Mouse (Mus musculus) A20 (cell line): ENCODE data around the gene Tmem102.

Experiments
- DNase-seq: peaks from one replicate; pipeline ENCODE4 v3.0.0-alpha.2; 2011; ENCODE audit warnings: low read depth, low spot score

Tmem102 gene

GRCm38 (mm10) chr11:69787306-69787705 is 18.1 kb downstream of the Tmem102 start:
- DNase-seq: no peak

- DNase-seq: peak; percentile 83
Observed at GRCm38 (mm10) chr11:69784793-69785272, 20.6 kb downstream of the Tmem102 start.

- no peak for DNase-seq
Observed at GRCm38 (mm10) chr11:69781828-69782227, 23.6 kb downstream of the Tmem102 start.

GRCm38 (mm10) chr11:69778985-69779384 is 26.4 kb downstream of the Tmem102 start:
- DNase-seq: no peak

GRCm38 (mm10) chr11:69778258-69778982 is 27.0 kb downstream of the Tmem102 start:
- no peak for DNase-seq

- DNase-seq: no peak
Observed at GRCm38 (mm10) chr11:69777504-69778257, 27.7 kb downstream of the Tmem102 start.

GRCm38 (mm10) chr11:69776488-69776887 is 28.9 kb downstream of the Tmem102 start:
- no peak for DNase-seq

GRCm38 (mm10) chr11:69775716-69776115 is 29.7 kb downstream of the Tmem102 start:
- DNase-seq: no peak

- DNase-seq: peak; percentile 77
Observed at GRCm38 (mm10) chr11:69774961-69775360, 30.5 kb downstream of the Tmem102 start.

GRCm38 (mm10) chr11:69767625-69767909 is 37.9 kb downstream of the Tmem102 start:
- no peak for DNase-seq

GRCm38 (mm10) chr11:69766872-69767624 is 38.4 kb downstream of the Tmem102 start:
- no peak for DNase-seq

- peak; percentile 94 for DNase-seq
Observed at GRCm38 (mm10) chr11:69766126-69766609, 39.3 kb downstream of the Tmem102 start.

- peak; percentile 68 for DNase-seq
Observed at GRCm38 (mm10) chr11:69765221-69766125, 40.0 kb downstream of the Tmem102 start, which contains the start of gene Zbtb4. Gene Zbtb4, plus strand, starts transcription at chr11:69765912.

- peak; percentile 88 for DNase-seq
Observed at GRCm38 (mm10) chr11:69763551-69763950, 41.9 kb downstream of the Tmem102 start.

- no peak for DNase-seq
Observed at GRCm38 (mm10) chr11:69761868-69762267, 43.6 kb downstream of the Tmem102 start, which contains the start of gene Slc35g3. Gene Slc35g3, minus strand, starts transcription at chr11:69761968.

- DNase-seq: no peak
Observed at GRCm38 (mm10) chr11:69760901-69761200, 44.6 kb downstream of the Tmem102 start.

- DNase-seq: no peak
Observed at GRCm38 (mm10) chr11:69760160-69760900, 45.1 kb downstream of the Tmem102 start.

GRCm38 (mm10) chr11:69758971-69759721 is 46.3 kb downstream of the Tmem102 start:
- peak; percentile 97 for DNase-seq

GRCm38 (mm10) chr11:69758478-69758970 is 46.9 kb downstream of the Tmem102 start, which contains the start of gene Polr2a:
Gene Polr2a, minus strand, starts transcription at chr11:69758637.
- DNase-seq: peak; percentile 99
